Mouse (Mus musculus) cerebellum, adult 2 months (tissue): Measurements from ENCODE around the gene Procr.

Experiments used
- CTCF ChIP-seq: fragments of 200-500 bp; IDR thresholded peaks from 2 replicates; pipeline ENCODE4 v1.5.1; 2011; ENCODE audit warnings: low read depth, mild to moderate bottlenecking, control low read depth, low read length, moderate library complexity, borderline replicate concordance; ENCODE audit not compliant: insufficient read depth
- POLR2A ChIP-seq: fragments of 200-500 bp; IDR thresholded peaks from 2 replicates; pipeline ENCODE4 v1.6.1; 2011; ENCODE audit warnings: low read length, control low read depth, borderline replicate concordance; ENCODE audit not compliant: insufficient read depth

DNA sequence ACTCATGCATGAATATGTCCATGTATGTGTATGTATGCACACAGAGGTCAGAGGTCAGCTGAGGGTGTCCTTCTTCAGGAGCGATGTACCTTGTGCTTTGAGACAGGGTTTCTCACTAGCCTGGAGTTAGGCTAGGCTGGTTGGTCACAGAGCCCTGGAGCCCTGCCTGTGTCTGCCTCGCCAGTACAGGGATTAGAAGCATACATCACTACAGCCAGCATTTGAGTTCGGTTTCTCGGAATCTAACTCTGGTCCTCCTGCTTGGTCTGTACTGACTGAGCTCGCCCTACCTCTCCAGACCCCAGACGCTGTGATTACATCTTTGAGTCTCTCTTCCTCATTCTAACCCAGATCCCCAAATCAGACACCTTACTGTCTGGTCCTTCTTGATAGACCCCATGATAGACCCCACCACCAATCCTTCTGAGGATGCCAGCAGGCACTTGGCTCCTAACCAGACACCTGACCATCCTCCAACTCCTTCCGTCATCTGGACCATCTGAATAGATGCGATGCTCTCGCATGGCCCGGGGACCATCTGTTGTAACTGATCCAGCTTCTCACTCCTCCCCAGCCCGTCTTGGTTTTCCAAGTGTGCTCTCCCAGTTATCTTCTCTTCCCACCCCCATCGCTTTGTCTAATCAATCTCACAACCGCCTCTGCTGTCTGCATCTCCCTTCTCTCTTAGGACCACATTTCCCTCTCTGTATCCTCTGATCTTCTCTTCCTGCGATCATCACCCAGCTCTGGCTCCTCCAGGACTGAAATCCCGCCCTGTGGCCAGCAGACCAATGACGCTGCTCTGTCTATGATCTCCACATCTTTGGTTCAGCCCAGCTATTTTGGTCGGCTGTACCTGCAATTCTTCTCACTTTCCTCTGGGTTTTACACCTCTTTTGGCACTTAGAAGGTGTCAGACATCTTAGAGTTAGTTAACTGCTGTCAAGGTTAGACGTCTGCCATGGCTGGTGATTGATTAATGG lies 37.3 kb downstream of the Procr start:
- TF ChIP-seq POLR2A: no peak
- no peak for TF ChIP-seq CTCF
